Mouse (Mus musculus): ENCODE measurements around the gene Shroom4. TPM values are rescaled to one million over a fixed set of nuclear protein-coding genes. Genes with fewer than 3 reads are reported as not detected.

Shroom4 gene
- polyA plus RNA-seq, 1 experiment from 2014 or later = 1.2 TPM

DNA sequence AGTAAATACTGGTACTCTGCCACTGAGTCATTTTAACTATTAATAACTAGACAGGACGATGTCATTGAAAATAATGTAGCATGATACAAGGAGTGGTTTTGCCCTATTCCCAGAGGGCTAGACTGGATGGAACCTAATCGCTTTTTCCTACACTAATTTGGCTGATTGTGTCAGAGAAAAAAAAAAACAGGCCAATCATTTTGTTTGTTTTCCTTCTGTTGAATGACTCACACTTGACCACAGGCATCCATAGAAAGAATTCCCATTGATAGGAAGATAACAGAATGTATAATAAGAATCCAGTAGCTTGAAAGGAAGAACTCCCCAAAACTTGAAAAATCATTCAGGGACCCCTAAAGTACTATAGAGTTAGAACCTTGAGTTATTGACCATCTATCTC lies 137.0 kb downstream of the Shroom4 start:
- no peaks in the 10 kb centered on the region for H3K4me1 ChIP-seq (ENCODE audit: control insufficient read depth, insufficient read depth, low read depth, low read length)
- WGBS = 82% methylated on average over 2 of the region's 2 CpGs

DNA sequence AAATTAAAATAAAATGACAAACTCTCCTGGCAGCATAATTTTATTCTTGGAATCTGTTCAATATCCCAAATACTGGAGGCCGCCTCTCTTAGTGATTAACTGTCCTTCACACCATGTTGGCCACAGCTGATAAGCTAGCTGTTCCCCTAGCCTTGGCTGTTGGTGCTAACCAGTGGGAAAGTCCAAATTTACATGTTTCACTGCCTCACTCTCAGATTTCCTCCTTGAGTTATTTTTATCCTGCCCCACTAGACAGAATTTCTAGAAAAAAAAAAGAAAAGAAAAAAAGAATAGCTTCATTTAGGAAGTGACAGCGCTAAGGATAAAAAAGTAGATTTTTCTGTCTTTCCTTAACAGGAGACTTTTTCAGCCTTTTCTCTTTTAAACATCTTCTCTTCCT lies 138.0 kb downstream of the Shroom4 start:
- H3K9ac ChIP-seq (ENCODE audit: low read depth, low read length) = no peak overlapping the region
- H3K9me3 ChIP-seq (ENCODE audit: control insufficient read depth, low read length) = no peaks in the 10 kb centered on the region
- H3K4me3 ChIP-seq (ENCODE audit: low read length) = no peak overlapping the region
- no peak overlapping the region for H3K4me2 ChIP-seq (ENCODE audit: low read length)
- H3K27me3 ChIP-seq (replicated peaks; ENCODE audit: control insufficient read depth, insufficient read depth, low read length) = no peaks in the 10 kb centered on the region
- H3K27ac ChIP-seq (ENCODE audit: low read depth, low read length) = no peak overlapping the region
- no peaks in the 10 kb centered on the region for H3K36me3 ChIP-seq (ENCODE audit: control insufficient read depth, insufficient read depth, low read length)
- H3K4me1 ChIP-seq (ENCODE audit: control insufficient read depth, insufficient read depth, low read depth, low read length) = no peaks in the 10 kb centered on the region
- WGBS = 75% methylated on average over 2 of the region's 2 CpGs
- ATAC-seq = no peak

More for the DNA sequence above, 137.0 kb downstream of the Shroom4 start:
- H3K27me3 ChIP-seq (replicated peaks; ENCODE audit: control insufficient read depth, insufficient read depth, low read length) = no peaks in the 10 kb centered on the region
- H3K4me3 ChIP-seq (ENCODE audit: low read length) = no peak overlapping the region
- no peak for ATAC-seq
- H3K4me2 ChIP-seq (ENCODE audit: low read length) = no peak overlapping the region
- H3K9me3 ChIP-seq (ENCODE audit: control insufficient read depth, low read length) = no peaks in the 10 kb centered on the region
- no peak overlapping the region for H3K9ac ChIP-seq (ENCODE audit: low read depth, low read length)
- H3K27ac ChIP-seq (ENCODE audit: low read depth, low read length) = no peak overlapping the region
- no peaks in the 10 kb centered on the region for H3K36me3 ChIP-seq (ENCODE audit: control insufficient read depth, insufficient read depth, low read length)

GRCm38 (mm10) chrX:6565066-6565465 lies 165.4 kb downstream of the Shroom4 start:
- Histone ChIP-seq H3K4me3 (ENCODE audit: low read length) (no peak overlapping the region), H3K27ac (ENCODE audit: low read depth, low read length) (no peak overlapping the region), H3K9ac (ENCODE audit: low read depth, low read length) (no peak overlapping the region), H3K4me2 (ENCODE audit: low read length) (no peak overlapping the region), H3K9me3 (ENCODE audit: control insufficient read depth, low read length) (no peaks in the 10 kb centered on the region), H3K36me3 (ENCODE audit: control insufficient read depth, insufficient read depth, low read length) (no peaks in the 10 kb centered on the region), H3K4me1 (ENCODE audit: control insufficient read depth, insufficient read depth, low read depth, low read length) (no peaks in the 10 kb centered on the region), H3K27me3 (replicated peaks; ENCODE audit: control insufficient read depth, insufficient read depth, low read length) (no peaks in the 10 kb centered on the region)
- ATAC-seq = no peak
- 93% methylated on average over 1 of the region's 1 CpGs for WGBS

DNA sequence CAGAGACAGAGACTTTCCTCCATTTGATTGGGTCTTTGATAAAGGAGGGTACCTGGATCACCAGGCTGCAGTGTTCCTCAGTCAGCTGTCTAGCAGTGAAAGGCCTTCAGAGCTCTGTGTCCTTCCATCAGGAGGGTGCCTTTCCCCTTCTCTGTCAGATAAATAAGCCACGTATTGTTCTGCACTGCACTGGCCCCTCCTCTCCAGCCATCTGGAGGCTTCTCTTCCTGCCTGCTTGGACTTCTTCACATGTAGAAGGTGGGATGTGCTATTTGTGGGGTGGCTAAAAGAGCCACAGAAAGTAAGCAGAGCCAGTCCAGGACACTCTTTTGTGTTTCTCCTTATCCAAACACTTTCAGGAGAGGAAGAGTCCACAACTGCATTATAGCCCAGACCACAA lies 174.9 kb downstream of the Shroom4 start:
- no peak for ATAC-seq
- WGBS = 18% methylated on average over 1 of the region's 1 CpGs
- no peaks in the 10 kb centered on the region for H3K36me3 ChIP-seq (ENCODE audit: control insufficient read depth, insufficient read depth, low read length)
- H3K27me3 ChIP-seq (replicated peaks; ENCODE audit: control insufficient read depth, insufficient read depth, low read length) = no peaks in the 10 kb centered on the region
- H3K9me3 ChIP-seq (ENCODE audit: control insufficient read depth, low read length) = no peaks in the 10 kb centered on the region
- H3K27ac ChIP-seq (ENCODE audit: low read depth, low read length) = no peak overlapping the region
- H3K4me1 ChIP-seq (ENCODE audit: control insufficient read depth, insufficient read depth, low read depth, low read length) = no peaks in the 10 kb centered on the region
- no peak overlapping the region for H3K9ac ChIP-seq (ENCODE audit: low read depth, low read length)
- no peak overlapping the region for H3K4me2 ChIP-seq (ENCODE audit: low read length)
- H3K4me3 ChIP-seq (ENCODE audit: low read length) = no peak overlapping the region

DNA sequence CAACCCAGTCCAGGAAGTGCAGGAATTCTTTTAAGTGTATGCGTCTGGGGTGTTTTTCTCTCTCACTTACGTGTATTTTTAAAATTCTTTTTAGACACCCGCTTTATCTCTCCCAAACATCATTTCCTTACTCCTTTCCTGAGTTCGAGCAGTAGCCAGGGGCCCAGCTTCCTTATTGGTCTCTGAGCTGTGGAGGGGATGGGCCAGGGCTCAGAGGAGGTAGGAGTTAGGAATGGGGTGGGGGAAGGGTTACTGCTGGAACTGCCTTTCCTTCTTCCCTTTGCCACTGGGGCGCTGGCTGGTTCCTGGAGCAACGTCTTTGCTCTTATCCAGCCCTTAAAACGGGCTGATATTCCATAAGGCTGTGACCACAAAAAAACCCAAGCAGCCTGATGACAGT lies 177.3 kb downstream of the Shroom4 start:
- Histone ChIP-seq H3K4me1 (ENCODE audit: control insufficient read depth, insufficient read depth, low read depth, low read length) (no peaks in the 10 kb centered on the region), H3K9me3 (ENCODE audit: control insufficient read depth, low read length) (no peaks in the 10 kb centered on the region), H3K9ac (ENCODE audit: low read depth, low read length) (no peak overlapping the region), H3K27ac (ENCODE audit: low read depth, low read length) (no peak overlapping the region), H3K36me3 (ENCODE audit: control insufficient read depth, insufficient read depth, low read length) (no peaks in the 10 kb centered on the region), H3K27me3 (replicated peaks; ENCODE audit: control insufficient read depth, insufficient read depth, low read length) (no peaks in the 10 kb centered on the region), H3K4me2 (ENCODE audit: low read length) (no peak overlapping the region), H3K4me3 (ENCODE audit: low read length) (no peak overlapping the region)
- no peak for ATAC-seq
- 45% methylated on average over 7 of the region's 7 CpGs for WGBS

GRCm38 (mm10) chrX:6580671-6581070 lies 181.0 kb downstream of the Shroom4 start:
- Histone ChIP-seq H3K4me3 (ENCODE audit: low read length) (no peak overlapping the region), H3K27ac (ENCODE audit: low read depth, low read length) (no peak overlapping the region), H3K27me3 (replicated peaks; ENCODE audit: control insufficient read depth, insufficient read depth, low read length) (no peaks in the 10 kb centered on the region), H3K9me3 (ENCODE audit: control insufficient read depth, low read length) (no peaks in the 10 kb centered on the region), H3K4me2 (ENCODE audit: low read length) (no peak overlapping the region), H3K4me1 (ENCODE audit: control insufficient read depth, insufficient read depth, low read depth, low read length) (no peaks in the 10 kb centered on the region), H3K9ac (ENCODE audit: low read depth, low read length) (no peak overlapping the region), H3K36me3 (ENCODE audit: control insufficient read depth, insufficient read depth, low read length) (no peaks in the 10 kb centered on the region)
- ATAC-seq = no peak
- WGBS = 79% methylated on average over 6 of the region's 6 CpGs

DNA sequence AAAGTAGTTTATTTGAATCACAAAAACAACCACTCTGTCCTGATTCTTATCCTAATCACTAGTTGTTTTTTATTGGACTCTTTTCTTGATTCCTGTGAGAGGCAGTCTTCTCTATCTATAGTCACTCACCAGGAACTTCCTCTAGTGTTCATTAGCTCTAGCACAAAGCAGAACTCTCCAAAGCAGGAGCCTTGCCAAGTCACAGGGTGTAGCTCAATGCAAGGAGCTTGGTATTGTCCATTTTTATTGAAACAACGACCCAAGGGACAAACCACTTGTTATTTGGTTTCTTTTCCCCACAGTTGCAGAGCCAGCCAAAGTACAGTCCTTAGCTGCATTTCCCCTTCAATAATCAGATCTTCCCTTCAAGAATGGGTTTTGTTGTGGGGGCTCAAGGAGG lies 181.5 kb downstream of the Shroom4 start:
- ATAC-seq = no peak
- Histone ChIP-seq H3K9ac (ENCODE audit: low read depth, low read length) (no peak overlapping the region), H3K4me3 (ENCODE audit: low read length) (no peak overlapping the region), H3K9me3 (ENCODE audit: control insufficient read depth, low read length) (no peaks in the 10 kb centered on the region), H3K4me1 (ENCODE audit: control insufficient read depth, insufficient read depth, low read depth, low read length) (no peaks in the 10 kb centered on the region), H3K27me3 (replicated peaks; ENCODE audit: control insufficient read depth, insufficient read depth, low read length) (no peaks in the 10 kb centered on the region), H3K4me2 (ENCODE audit: low read length) (no peak overlapping the region), H3K27ac (ENCODE audit: low read depth, low read length) (no peak overlapping the region), H3K36me3 (ENCODE audit: control insufficient read depth, insufficient read depth, low read length) (no peaks in the 10 kb centered on the region)
- WGBS = 55% methylated on average over 1 of the region's 1 CpGs

- 81% methylated on average over 2 of the region's 2 CpGs for WGBS
- H3K27ac ChIP-seq (ENCODE audit: low read depth, low read length) = no peak overlapping the region
- no peaks in the 10 kb centered on the region for H3K27me3 ChIP-seq (replicated peaks; ENCODE audit: control insufficient read depth, insufficient read depth, low read length)
- no peak overlapping the region for H3K4me3 ChIP-seq (ENCODE audit: low read length)
- no peaks in the 10 kb centered on the region for H3K9me3 ChIP-seq (ENCODE audit: control insufficient read depth, low read length)
- H3K36me3 ChIP-seq (ENCODE audit: control insufficient read depth, insufficient read depth, low read length) = no peaks in the 10 kb centered on the region
- no peak overlapping the region for H3K9ac ChIP-seq (ENCODE audit: low read depth, low read length)
- ATAC-seq = no peak
- no peaks in the 10 kb centered on the region for H3K4me1 ChIP-seq (ENCODE audit: control insufficient read depth, insufficient read depth, low read depth, low read length)
- H3K4me2 ChIP-seq (ENCODE audit: low read length) = no peak overlapping the region
These were observed 183.0 kb downstream of the Shroom4 start for GRCm38 (mm10) chrX:6582646-6583045.

- Histone ChIP-seq H3K4me2 (ENCODE audit: low read length) (no peak overlapping the region), H3K27ac (ENCODE audit: low read depth, low read length) (no peak overlapping the region), H3K27me3 (replicated peaks; ENCODE audit: control insufficient read depth, insufficient read depth, low read length) (no peaks in the 10 kb centered on the region)
These were observed 194.5 kb downstream of the Shroom4 start for GRCm38 (mm10) chrX:6594183-6594582.

DNA sequence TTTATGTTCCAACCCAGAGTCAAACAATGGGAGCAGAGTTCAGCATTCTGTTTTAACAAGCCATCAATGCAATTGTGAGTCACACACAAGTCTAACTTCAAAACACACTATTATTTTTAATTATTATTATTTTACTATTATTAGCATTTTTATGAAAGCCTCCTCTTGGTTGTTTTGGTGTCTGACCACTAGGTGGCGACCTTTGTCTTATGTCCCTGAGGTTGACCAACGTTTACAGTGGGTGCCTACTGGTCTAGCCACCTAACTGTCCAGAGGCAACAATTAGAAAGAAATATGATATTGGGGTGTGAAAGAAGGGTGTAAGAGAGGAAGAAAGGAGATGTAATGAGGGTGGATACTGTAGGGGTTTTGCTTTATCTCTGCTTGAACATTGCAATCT lies 254.4 kb downstream of the Shroom4 start:
- H3K9me3 ChIP-seq (ENCODE audit: control insufficient read depth, low read length) = no peaks in the 10 kb centered on the region; the same call in 1 of the 2 replicates
- H3K36me3 ChIP-seq (ENCODE audit: control insufficient read depth, insufficient read depth, low read length) = no peaks in the 10 kb centered on the region
- H3K4me3 ChIP-seq (ENCODE audit: low read length) = no peak overlapping the region
- 7% methylated on average over 2 of the region's 2 CpGs for WGBS
- H3K27me3 ChIP-seq (replicated peaks; ENCODE audit: control insufficient read depth, insufficient read depth, low read length) = no peaks in the 10 kb centered on the region
- no peak for ATAC-seq
- no peaks in the 10 kb centered on the region for H3K4me1 ChIP-seq (ENCODE audit: control insufficient read depth, insufficient read depth, low read depth, low read length)
- no peak overlapping the region for H3K9ac ChIP-seq (ENCODE audit: low read depth, low read length)
- no peak overlapping the region for H3K27ac ChIP-seq (ENCODE audit: low read depth, low read length)
- no peak overlapping the region for H3K4me2 ChIP-seq (ENCODE audit: low read length)

More at GRCm38 (mm10) chrX:6594183-6594582, 194.5 kb downstream of the Shroom4 start:
- no peak for ATAC-seq
- no peaks in the 10 kb centered on the region for H3K36me3 ChIP-seq (ENCODE audit: control insufficient read depth, insufficient read depth, low read length)
- no peaks in the 10 kb centered on the region for H3K4me1 ChIP-seq (ENCODE audit: control insufficient read depth, insufficient read depth, low read depth, low read length)
- H3K4me3 ChIP-seq (ENCODE audit: low read length) = no peak overlapping the region
- WGBS = 89% methylated on average over 3 of the region's 3 CpGs
- no peaks in the 10 kb centered on the region for H3K9me3 ChIP-seq (ENCODE audit: control insufficient read depth, low read length)
- H3K9ac ChIP-seq (ENCODE audit: low read depth, low read length) = no peak overlapping the region

Data from hindbrain, embryonic 16.5 days (tissue).